Mouse (Mus musculus): ENCODE measurements around the gene Maco1. TPM values are rescaled to one million over a fixed set of nuclear protein-coding genes. Genes with fewer than 3 reads are reported as not detected.

Gene Maco1
- total RNA-seq, 2 experiments from 2014 or later, result 13.6 to 14.5 TPM

GRCm38 (mm10) chr4:134791731-134792130, 61.4 kb downstream of the Maco1 start:
- no peak for DNase-seq
- intact Hi-C loops (cut with DNase I; ENCODE audit: low total_unique reads), result loop anchor here (5.0 kb wide), 1 partner anchor 91 kb away; no protein-coding TSS in a partner anchor

- DNase-seq, result no peak
- intact Hi-C loops (cut with DNase I; ENCODE audit: low total_unique reads), result no loop called here
These were observed 66.2 kb downstream of the Maco1 start for GRCm38 (mm10) chr4:134786946-134787345.

- intact Hi-C loops (cut with DNase I; ENCODE audit: low total_unique reads), result no loop called here
- no peak for DNase-seq
These were observed 68.4 kb downstream of the Maco1 start for GRCm38 (mm10) chr4:134784701-134785100.

GRCm38 (mm10) chr4:134779136-134779934, 73.8 kb downstream of the Maco1 start:
- intact Hi-C loops (cut with DNase I; ENCODE audit: low total_unique reads), result no loop called here

GRCm38 (mm10) chr4:134776246-134776645, 76.9 kb downstream of the Maco1 start:
- intact Hi-C loops (cut with DNase I; ENCODE audit: low total_unique reads), result no loop called here
- no peak for DNase-seq

More at GRCm38 (mm10) chr4:134779136-134779934, 73.8 kb downstream of the Maco1 start:
- DNase-seq, result no peak

- intact Hi-C loops (cut with DNase I; ENCODE audit: low total_unique reads), result no loop called here
These were observed 77.8 kb downstream of the Maco1 start for GRCm38 (mm10) chr4:134775234-134775944.

GRCm38 (mm10) chr4:134774126-134774525, 79.0 kb downstream of the Maco1 start:
- DNase-seq, result no peak
- intact Hi-C loops (cut with DNase I; ENCODE audit: low total_unique reads), result no loop called here

More at GRCm38 (mm10) chr4:134775234-134775944, 77.8 kb downstream of the Maco1 start:
- DNase-seq, result no peak

GRCm38 (mm10) chr4:134772805-134773674, 80.1 kb downstream of the Maco1 start:
- DNase-seq, result no peak
- intact Hi-C loops (cut with DNase I; ENCODE audit: low total_unique reads), result no loop called here

GRCm38 (mm10) chr4:134769891-134770290, 83.3 kb downstream of the Maco1 start:
- no peak for DNase-seq
- intact Hi-C loops (cut with DNase I; ENCODE audit: low total_unique reads), result no loop called here

- intact Hi-C loops (cut with DNase I; ENCODE audit: low total_unique reads), result no loop called here
- DNase-seq, result peak; percentile 63
These were observed 83.9 kb downstream of the Maco1 start for GRCm38 (mm10) chr4:134769081-134769811.

- intact Hi-C loops (cut with DNase I; ENCODE audit: low total_unique reads), result no loop called here
- no peak for DNase-seq
These were observed 84.8 kb downstream of the Maco1 start for GRCm38 (mm10) chr4:134768226-134768888.

GRCm38 (mm10) chr4:134767426-134768225, 85.5 kb downstream of the Maco1 start, which contains the start of gene Ldlrap1:
Gene Ldlrap1, minus strand, starts transcription at chr4:134768024.
- DNase-seq, result peak; percentile 84
- intact Hi-C loops (cut with DNase I; ENCODE audit: low total_unique reads), result no loop called here

GRCm38 (mm10) chr4:134766904-134767425, 86.2 kb downstream of the Maco1 start:
- intact Hi-C loops (cut with DNase I; ENCODE audit: low total_unique reads), result no loop called here
- DNase-seq, result peak; percentile 40

- DNase-seq, result no peak
- intact Hi-C loops (cut with DNase I; ENCODE audit: low total_unique reads), result no loop called here
These were observed 86.9 kb downstream of the Maco1 start for GRCm38 (mm10) chr4:134766277-134766676.

- intact Hi-C loops (cut with DNase I; ENCODE audit: low total_unique reads), result no loop called here
These were observed 88.8 kb downstream of the Maco1 start for GRCm38 (mm10) chr4:134764333-134764732.

GRCm38 (mm10) chr4:134762360-134762759, 90.8 kb downstream of the Maco1 start:
- no peak for DNase-seq
- intact Hi-C loops (cut with DNase I; ENCODE audit: low total_unique reads), result no loop called here

More at GRCm38 (mm10) chr4:134764333-134764732, 88.8 kb downstream of the Maco1 start:
- no peak for DNase-seq

GRCm38 (mm10) chr4:134760793-134761201, 92.3 kb downstream of the Maco1 start:
- intact Hi-C loops (cut with DNase I; ENCODE audit: low total_unique reads), result no loop called here
- DNase-seq, result peak; percentile 78

All from gastrocnemius, postnatal 14 days (tissue).